Mouse (Mus musculus) heart, adult 2 months (tissue): ENCODE data around the gene Dupd1. TPM values are rescaled to one million over a fixed set of nuclear protein-coding genes. Genes with fewer than 3 reads are reported as not detected.
A peak's percentile ranks its signal among the peaks of the same experiment; 100 is the strongest.

Source experiments
- DNase-seq, 2 experiments: peaks; one replicate each; pipeline ENCODE4 v3.0.0; 2021
- H3K27ac ChIP-seq: fragments of 200-600 bp; 2 replicates; pipeline ENCODE4 v1.8.1; 2022
- H3K27me3 ChIP-seq: fragments of 200-500 bp; 2 replicates; pipeline ENCODE4 v1.6.1; 2012; ENCODE audit warnings: mild to moderate bottlenecking, low read length, inconsistent platforms, mixed read lengths; ENCODE audit not compliant: control insufficient read depth, insufficient read depth
- H3K36me3 ChIP-seq: fragments of 200-500 bp; 2 replicates; pipeline ENCODE4 v1.6.1; 2012; ENCODE audit warnings: low read length, inconsistent platforms; ENCODE audit not compliant: control insufficient read depth, insufficient read depth
- H3K4me1 ChIP-seq: fragments of 200-500 bp; 2 replicates; pipeline ENCODE4 v1.6.1; 2011; ENCODE audit warnings: low read length; ENCODE audit not compliant: control insufficient read depth, insufficient read depth
- H3K4me3 ChIP-seq: fragments of 200-600 bp; 2 replicates; pipeline ENCODE4 v1.8.1; 2022
- H3K79me2 ChIP-seq: fragments of 200-500 bp; replicated peaks from 2 replicates; pipeline ENCODE4 v1.6.1; 2012; ENCODE audit warnings: mild to moderate bottlenecking, inconsistent platforms, low read length, moderate library complexity, mixed read lengths; ENCODE audit not compliant: control insufficient read depth, insufficient read depth
- H3K9ac ChIP-seq: fragments of 200-500 bp; 2 replicates; pipeline ENCODE4 v1.6.1; 2012; ENCODE audit warnings: low read depth, mild to moderate bottlenecking, control low read depth, inconsistent platforms, low read length, mixed read lengths
- CTCF ChIP-seq: fragments of 200-600 bp; IDR thresholded peaks from 2 replicates; pipeline ENCODE4 v1.8.1; 2022; ENCODE audit warnings: antibody characterized with exemption, mild to moderate bottlenecking, moderate library complexity
- EP300 ChIP-seq: fragments of 200-500 bp; IDR thresholded peaks from 2 replicates; pipeline ENCODE4 v1.6.1; 2011; ENCODE audit warnings: low read depth, low read length, control low read depth; ENCODE audit not compliant: insufficient read depth
- POLR2A ChIP-seq: fragments of 200-500 bp; IDR thresholded peaks from 2 replicates; pipeline ENCODE4 v1.6.1; 2011; ENCODE audit warnings: mild to moderate bottlenecking, low read depth, low read length, control low read depth; ENCODE audit not compliant: insufficient read depth
- WGBS: fragments of 180-500 bp; shearing (Covaris S2); methylation state at CpG from one replicate; pipeline ENCODE4 v1.1.7; 2018; 5-methylcytosine and 5-hydroxymethylcytosine counted together
- intact Hi-C: fragments of 180-260 bp; cut with DNase I; formaldehyde crosslinking; loops from one replicate; pipeline ENCODE4 v1.15.1; 2025
- polyA plus RNA-seq: library from polyadenylated mRNA; depleted of rRNA; stranded (reverse); fragments of >200 nt; gene quantifications from 2 replicates; pipeline ENCODE4 v1.2.3, GENCODE M21; 2012; rRNA removed
- total RNA-seq, 2 experiments: library from RNA; stranded (reverse); gene quantifications; 2 replicates each; pipeline ENCODE4 v1.2.3; 2021

Dupd1 gene
- total and polyA plus RNA-seq, 3 experiments = 0.12 TPM; not detected in 2

GRCm38 (mm10) chr14:21659155-21659554 lies 55.2 kb downstream of the Dupd1 start:
- 48% methylated on average over 13 of the region's 13 CpGs for WGBS
- H3K9ac ChIP-seq = no peak overlapping the region
- TF ChIP-seq CTCF (no peak), EP300 (peak; percentile 77; the same call in 1 of the 2 replicates), POLR2A (no peak)
- H3K27me3 ChIP-seq = no peaks in the 10 kb centered on the region
- peak; percentile 39 to 59 for DNase-seq
- 0 out of 2 replicates have a peak overlapping the region, but pooled peaks have one; percentile 21 for H3K27ac ChIP-seq
- no peak overlapping the region; the same call in 1 of the 2 replicates for H3K4me3 ChIP-seq
- no peaks in the 10 kb centered on the region for H3K79me2 ChIP-seq
- no peaks in the 10 kb centered on the region for H3K36me3 ChIP-seq
- intact Hi-C loops = loop anchor here (2.0 kb wide), 1 partner anchor 522 kb away; no protein-coding TSS in a partner anchor
- no peaks in the 10 kb centered on the region for H3K4me1 ChIP-seq

- Histone ChIP-seq H3K79me2 (no peaks in the 10 kb centered on the region), H3K36me3 (no peaks in the 10 kb centered on the region), H3K4me3 (no peak overlapping the region), H3K27me3 (no peaks in the 10 kb centered on the region), H3K9ac (no peak overlapping the region), H3K27ac (no peak overlapping the region), H3K4me1 (no peaks in the 10 kb centered on the region)
- intact Hi-C loops = no loop called here
- DNase-seq = no peak
- no peak for TF ChIP-seq POLR2A
- no peak for TF ChIP-seq EP300
- no peak for TF ChIP-seq CTCF
- WGBS = 43% methylated on average over 2 of the region's 2 CpGs
These were observed 60.6 kb downstream of the Dupd1 start for GRCm38 (mm10) chr14:21653813-21654212.

- DNase-seq = no peak
- intact Hi-C loops = no loop called here
- Histone ChIP-seq H3K9ac (no peak overlapping the region), H3K4me3 (no peak overlapping the region), H3K27me3 (no peaks in the 10 kb centered on the region), H3K36me3 (peaks cover 13% of the 10 kb centered on the region), H3K4me1 (peaks cover 1% of the 10 kb centered on the region; the same call in 1 of the 2 replicates), H3K79me2 (no peaks in the 10 kb centered on the region), H3K27ac (no peak overlapping the region)
- TF ChIP-seq POLR2A = no peak
- no peak for TF ChIP-seq CTCF
- TF ChIP-seq EP300 = no peak
- WGBS = 56% methylated on average over 4 of the region's 4 CpGs
These were observed 73.5 kb downstream of the Dupd1 start for GRCm38 (mm10) chr14:21640806-21641435.

GRCm38 (mm10) chr14:21636548-21636947 lies 77.8 kb downstream of the Dupd1 start:
- TF ChIP-seq CTCF (no peak), EP300 (no peak), POLR2A (no peak)
- peak overlapping the region; percentile 51 for H3K27ac ChIP-seq
- H3K27me3 ChIP-seq = no peaks in the 10 kb centered on the region
- H3K9ac ChIP-seq = no peak overlapping the region
- no peak overlapping the region for H3K4me3 ChIP-seq
- no peak for DNase-seq
- H3K36me3 ChIP-seq = peaks cover 13% of the 10 kb centered on the region
- H3K4me1 ChIP-seq = peaks cover 1% of the 10 kb centered on the region; the same call in 1 of the 2 replicates
- intact Hi-C loops = no loop called here
- 62% methylated on average over 6 of the region's 6 CpGs for WGBS
- no peaks in the 10 kb centered on the region for H3K79me2 ChIP-seq

GRCm38 (mm10) chr14:21631665-21632200 lies 82.6 kb downstream of the Dupd1 start:
- intact Hi-C loops = no loop called here
- Histone ChIP-seq H3K36me3 (peaks cover 5% of the 10 kb centered on the region), H3K4me1 (no peaks in the 10 kb centered on the region), H3K27me3 (no peaks in the 10 kb centered on the region), H3K27ac (no peak overlapping the region), H3K79me2 (no peaks in the 10 kb centered on the region), H3K9ac (no peak overlapping the region), H3K4me3 (no peak overlapping the region)
- DNase-seq = no peak
- WGBS = 78% methylated on average over 5 of the region's 5 CpGs
- TF ChIP-seq POLR2A (no peak), CTCF (no peak), EP300 (no peak)

Other genes starting within 250 kb of the Dupd1 start
- gene Kat6b, start 233.1 kb downstream of the Dupd1 start, total RNA-seq = 10 to 100 TPM; 26.6 to 27.9 TPM
- gene Kat6b, start 233.1 kb downstream of the Dupd1 start, polyA plus RNA-seq = 9.0 and 12.7 TPM in 2 replicates
- 10 to 100 TPM; 28.8 to 31.6 TPM for gene Samd8, start 36.0 kb upstream of the Dupd1 start, total RNA-seq
- 10.1 and 18.6 TPM in 2 replicates for gene Samd8, start 36.0 kb upstream of the Dupd1 start, polyA plus RNA-seq
- under 1 TPM; 0.48 to 0.70 TPM for gene Dusp13, start 36.6 kb upstream of the Dupd1 start, total RNA-seq
- gene Dusp13, start 36.6 kb upstream of the Dupd1 start, polyA plus RNA-seq = 0.45 and 1.2 TPM in 2 replicates
- 100 to 1,000 TPM; 441 to 506 TPM for gene Vdac2, start 110.7 kb upstream of the Dupd1 start, total RNA-seq
- gene Vdac2, start 110.7 kb upstream of the Dupd1 start, polyA plus RNA-seq = 228 and 349 TPM in 2 replicates
- gene Comtd1, start 134.4 kb upstream of the Dupd1 start, total RNA-seq = 1 to 10 TPM; 5.6 to 8.3 TPM
- gene Comtd1, start 134.4 kb upstream of the Dupd1 start, polyA plus RNA-seq = 6.6 and 10.2 TPM in 2 replicates